In genomic region chr13:69778221-69778620, GRCm38 (mm10) we compare ENCODE assay signal across 17 mouse cellular contexts. TPM values are rescaled to one million over a fixed set of nuclear protein-coding genes. Genes with fewer than 3 reads are reported as not detected.
DNase-seq lines count a peak whose midpoint lies in the region; TF ChIP-seq lines count a peak whose summit lies in the region.
"Had no signal": no experiment of that assay in that cellular context is flagged by ENCODE, and none has a peak within 500 bp of the region (broad histone marks: within the 10 kb centered on the region; RNA-seq: fewer than 3 reads in every experiment).

No protein-coding gene starts in this region.

- TF ChIP-seq CTCF in gastrocnemius, adult 2 months (IDR thresholded peaks at IDR 0.05): no peak

- H3K4me3 ChIP-seq in gastrocnemius, adult 2 months: no peak overlapping the region
- H3K4me3 ChIP-seq: kidney, embryonic 15.5 days; limb, embryonic 12.5 days; liver, embryonic 15.5 days; midbrain, embryonic 13.5 days had no signal

- peak; percentile 77 for DNase-seq in heart, adult 11 months
- DNase-seq in heart, postnatal 36 days: no peak
- DNase-seq in layer of hippocampus, adult 9-10 months (ENCODE audit: low spot score): peak; percentile 35
- peak; percentile 69 to 80 for DNase-seq in left cerebral cortex, postnatal 14 days (ENCODE audit: low spot score in 2 of 2)
- DNase-seq in right cerebral cortex, postnatal 4 days: peak; percentile 28
- no peak for DNase-seq in thymus, postnatal 0 days (ENCODE audit: low spot score)
- DNase-seq in gastrocnemius, adult 2 months: no peak
- DNase-seq in spleen, postnatal 36 days (ENCODE audit: low spot score in 2 of 2): no peak
- DNase-seq: adrenal gland, adult 2 months; cerebellum, postnatal 14 days; heart, postnatal 4 days; thymus, postnatal 4 days had no signal

- intact Hi-C loops in heart, postnatal 36 days (cut with DNase I): no loop called here
- intact Hi-C loops in left cerebral cortex, postnatal 14 days (cut with DNase I): no loop called here
- intact Hi-C loops in gastrocnemius, adult 2 months (cut with DNase I): no loop called here

- H3K27ac ChIP-seq in gastrocnemius, adult 2 months: no peak overlapping the region
- H3K27ac ChIP-seq: kidney, embryonic 15.5 days; limb, embryonic 12.5 days; liver, embryonic 15.5 days; midbrain, embryonic 13.5 days had no signal

RNA-seq across cellular contexts. Expression of gene Med10, which starts 24.0 kb away (rescaled TPM):
- 10 to 100 TPM; 22.1 to 23.4 TPM for total RNA-seq in heart, postnatal 36 days (2021)
- total RNA-seq in left cerebral cortex, postnatal 14 days (2021): 10 to 100 TPM; 58.3 to 62.7 TPM
- 207 and 234 TPM in 2 replicates for polyA plus RNA-seq in thymus, postnatal 0 days (2015; fragmentation: Nextera tagmentation; extraction: Ambion mirVana)
- total RNA-seq in gastrocnemius, adult 2 months (2021): 10 to 100 TPM; 11.3 to 11.8 TPM

RNA-seq across cellular contexts. Expression of gene Ube2ql1, which starts 38.5 kb away (rescaled TPM):
- 1 to 10 TPM; 3.8 to 4.4 TPM for total RNA-seq in heart, postnatal 36 days (2021)
- 100 to 1,000 TPM; 184 to 206 TPM for total RNA-seq in left cerebral cortex, postnatal 14 days (2021)
- 0.18 and 0.26 TPM in 2 replicates for polyA plus RNA-seq in thymus, postnatal 0 days (2015; fragmentation: Nextera tagmentation; extraction: Ambion mirVana)
- 1 to 10 TPM in 1 of 2 experiments, under 1 TPM in 1; 0.64 to 1.3 TPM for total RNA-seq in gastrocnemius, adult 2 months (2021)
- polyA plus RNA-seq: inflammation-experienced regulatory T-cells, adult 6 months had no signal

Comparison
In these comparisons a context has a peak if more than half of its experiments do, and no peak if none do; other contexts are left out.
1. DNase-seq: peak in heart, adult 11 months (single experiment), layer of hippocampus, adult 9-10 months (single experiment), left cerebral cortex, postnatal 14 days (2 of 2) and right cerebral cortex, postnatal 4 days (single experiment); none in heart, postnatal 36 days (0 of 2), thymus, postnatal 0 days (single experiment), gastrocnemius, adult 2 months (single experiment) and spleen, postnatal 36 days (0 of 2).
2. RNA of gene Ube2ql1, which starts 38.5 kb away (total RNA-seq): 184 to 206 TPM in left cerebral cortex, postnatal 14 days; 3.8 to 4.4 TPM in heart, postnatal 36 days and 0.64 to 1.3 TPM in gastrocnemius, adult 2 months; every median in the first group is over 10 times any median in the second.